Mouse (Mus musculus): ENCODE measurements around the gene Sdha. TPM values are rescaled to one million over a fixed set of nuclear protein-coding genes. Genes with fewer than 3 reads are reported as not detected.

Sdha gene
- polyA plus RNA-seq, 1 experiment, result 517 TPM

- no peak for TF ChIP-seq POLR2A (IDR thresholded peaks at IDR 0.05; ENCODE audit: low read depth, low read length)
- no peak for TF ChIP-seq CTCF (conservative IDR thresholded peaks at IDR 0.05; ENCODE audit: insufficient read depth, insufficient read length, low read depth, low read length)
- Histone ChIP-seq H3K36me3 (ENCODE audit: control insufficient read depth, insufficient read depth, low read length) (peaks cover 24% of the 10 kb centered on the region), H3K27ac (ENCODE audit: insufficient read depth, low read depth, low read length) (no peak overlapping the region), H3K27me3 (replicated peaks; ENCODE audit: control insufficient read depth, insufficient read depth, low read length) (no peaks in the 10 kb centered on the region), H3K4me3 (ENCODE audit: insufficient read depth, low read depth, low read length) (no peak overlapping the region), H3K4me1 (ENCODE audit: control insufficient read depth, insufficient read depth, low read length) (no peaks in the 10 kb centered on the region)
- no peak for DNase-seq
These were observed 20.8 kb downstream of the Sdha start for GRCm38 (mm10) chr13:74329321-74329720.

GRCm38 (mm10) chr13:74317170-74317849 lies 32.8 kb downstream of the Sdha start, which contains the start of gene Pdcd6:
Pdcd6 (minus strand) TSS chr13:74317580.
- WGBS, result under 1% methylated on average over 36 of the region's 36 CpGs

GRCm38 (mm10) chr13:74316789-74317169 lies 33.3 kb downstream of the Sdha start:
- WGBS, result 2% methylated on average over 15 of the region's 15 CpGs
- H3K4me1 ChIP-seq (ENCODE audit: control insufficient read depth, insufficient read depth, low read length), result no peaks in the 10 kb centered on the region; the same call in 1 of the 2 replicates
- TF ChIP-seq CTCF (conservative IDR thresholded peaks at IDR 0.05; ENCODE audit: insufficient read depth, insufficient read length, low read depth, low read length), result no peak
- TF ChIP-seq POLR2A (IDR thresholded peaks at IDR 0.05; ENCODE audit: low read depth, low read length), result no peak
- peak overlapping the region; percentile 65 for H3K4me3 ChIP-seq (ENCODE audit: insufficient read depth, low read depth, low read length)
- H3K27ac ChIP-seq (ENCODE audit: insufficient read depth, low read depth, low read length), result peak overlapping the region; percentile 53
- peaks cover 2% of the 10 kb centered on the region for H3K36me3 ChIP-seq (ENCODE audit: control insufficient read depth, insufficient read depth, low read length)
- H3K27me3 ChIP-seq (replicated peaks; ENCODE audit: control insufficient read depth, insufficient read depth, low read length), result no peaks in the 10 kb centered on the region
- DNase-seq, result peak; percentile 61

More at GRCm38 (mm10) chr13:74317170-74317849, 32.8 kb downstream of the Sdha start, which contains the start of gene Pdcd6:
- Histone ChIP-seq H3K27ac (ENCODE audit: insufficient read depth, low read depth, low read length) (peak within 1 kb of the TSS; percentile 53), H3K4me3 (ENCODE audit: insufficient read depth, low read depth, low read length) (peak within 1 kb of the TSS; percentile 65), H3K4me1 (ENCODE audit: control insufficient read depth, insufficient read depth, low read length) (no peaks in the 10 kb centered on the region; the same call in 1 of the 2 replicates), H3K27me3 (replicated peaks; ENCODE audit: control insufficient read depth, insufficient read depth, low read length) (no peaks in the 10 kb centered on the region), H3K36me3 (ENCODE audit: control insufficient read depth, insufficient read depth, low read length) (peaks cover 6% of the 10 kb centered on the region)
- TF ChIP-seq CTCF (conservative IDR thresholded peaks at IDR 0.05; ENCODE audit: insufficient read depth, insufficient read length, low read depth, low read length) (no peak), POLR2A (IDR thresholded peaks at IDR 0.05; ENCODE audit: low read depth, low read length) (peak; percentile 85)
- DNase-seq, result peak; percentile 98

- peak overlapping the region; percentile 53; the same call in 1 of the 2 replicates for H3K27ac ChIP-seq (ENCODE audit: insufficient read depth, low read depth, low read length)
- 9% methylated on average over 4 of the region's 4 CpGs for WGBS
- TF ChIP-seq POLR2A (IDR thresholded peaks at IDR 0.05; ENCODE audit: low read depth, low read length), result no peak
- TF ChIP-seq CTCF (conservative IDR thresholded peaks at IDR 0.05; ENCODE audit: insufficient read depth, insufficient read length, low read depth, low read length), result no peak
- H3K27me3 ChIP-seq (replicated peaks; ENCODE audit: control insufficient read depth, insufficient read depth, low read length), result no peaks in the 10 kb centered on the region
- H3K4me1 ChIP-seq (ENCODE audit: control insufficient read depth, insufficient read depth, low read length), result no peaks in the 10 kb centered on the region; the same call in 1 of the 2 replicates
- no peak for DNase-seq
- peak overlapping the region; percentile 65 for H3K4me3 ChIP-seq (ENCODE audit: insufficient read depth, low read depth, low read length)
- peaks cover 3% of the 10 kb centered on the region for H3K36me3 ChIP-seq (ENCODE audit: control insufficient read depth, insufficient read depth, low read length)
These were observed 33.7 kb downstream of the Sdha start for GRCm38 (mm10) chr13:74316386-74316785.

GRCm38 (mm10) chr13:74314616-74315015 lies 35.5 kb downstream of the Sdha start:
- TF ChIP-seq POLR2A (IDR thresholded peaks at IDR 0.05; ENCODE audit: low read depth, low read length) (no peak), CTCF (conservative IDR thresholded peaks at IDR 0.05; ENCODE audit: insufficient read depth, insufficient read length, low read depth, low read length) (no peak)
- peaks cover 4% of the 10 kb centered on the region; the same call in 1 of the 2 replicates for H3K36me3 ChIP-seq (ENCODE audit: control insufficient read depth, insufficient read depth, low read length)
- DNase-seq, result no peak
- H3K4me1 ChIP-seq (ENCODE audit: control insufficient read depth, insufficient read depth, low read length), result no peaks in the 10 kb centered on the region; the same call in 1 of the 2 replicates
- no peaks in the 10 kb centered on the region for H3K27me3 ChIP-seq (replicated peaks; ENCODE audit: control insufficient read depth, insufficient read depth, low read length)
- no peak overlapping the region for H3K4me3 ChIP-seq (ENCODE audit: insufficient read depth, low read depth, low read length)
- no peak overlapping the region for H3K27ac ChIP-seq (ENCODE audit: insufficient read depth, low read depth, low read length)
- 85% methylated on average over 3 of the region's 3 CpGs for WGBS

GRCm38 (mm10) chr13:74305780-74306179 lies 44.3 kb downstream of the Sdha start:
- no peak for TF ChIP-seq CTCF (conservative IDR thresholded peaks at IDR 0.05; ENCODE audit: insufficient read depth, insufficient read length, low read depth, low read length)
- no peak for TF ChIP-seq POLR2A (IDR thresholded peaks at IDR 0.05; ENCODE audit: low read depth, low read length)
- Histone ChIP-seq H3K27ac (ENCODE audit: insufficient read depth, low read depth, low read length) (no peak overlapping the region), H3K4me3 (ENCODE audit: insufficient read depth, low read depth, low read length) (no peak overlapping the region), H3K27me3 (replicated peaks; ENCODE audit: control insufficient read depth, insufficient read depth, low read length) (no peaks in the 10 kb centered on the region), H3K36me3 (ENCODE audit: control insufficient read depth, insufficient read depth, low read length) (peaks cover 12% of the 10 kb centered on the region), H3K4me1 (ENCODE audit: control insufficient read depth, insufficient read depth, low read length) (no peaks in the 10 kb centered on the region)
- no peak for DNase-seq
- WGBS, result 93% methylated on average over 1 of the region's 1 CpGs

GRCm38 (mm10) chr13:74305380-74305779 lies 44.7 kb downstream of the Sdha start:
- no peak overlapping the region for H3K27ac ChIP-seq (ENCODE audit: insufficient read depth, low read depth, low read length)
- DNase-seq, result no peak
- peaks cover 12% of the 10 kb centered on the region for H3K36me3 ChIP-seq (ENCODE audit: control insufficient read depth, insufficient read depth, low read length)
- no peak overlapping the region for H3K4me3 ChIP-seq (ENCODE audit: insufficient read depth, low read depth, low read length)
- TF ChIP-seq POLR2A (IDR thresholded peaks at IDR 0.05; ENCODE audit: low read depth, low read length) (no peak), CTCF (conservative IDR thresholded peaks at IDR 0.05; ENCODE audit: insufficient read depth, insufficient read length, low read depth, low read length) (no peak)
- H3K4me1 ChIP-seq (ENCODE audit: control insufficient read depth, insufficient read depth, low read length), result no peaks in the 10 kb centered on the region
- no peaks in the 10 kb centered on the region for H3K27me3 ChIP-seq (replicated peaks; ENCODE audit: control insufficient read depth, insufficient read depth, low read length)
- WGBS, result 90% methylated on average over 6 of the region's 6 CpGs
